Mouse (Mus musculus): ENCODE results near the gene Creg1.

GRCm38 (mm10) chr1:165728057-165728639, 35.4 kb upstream of the Creg1 start:
- no peak for TF ChIP-seq ZC3H11A (IDR thresholded peaks at IDR 0.05; ENCODE audit: borderline replicate concordance, low read depth, low read length)
- TF ChIP-seq HCFC1 (IDR thresholded peaks at IDR 0.05; ENCODE audit: borderline replicate concordance, insufficient read depth, low read length), result no peak
- TF ChIP-seq CHD2 (IDR thresholded peaks at IDR 0.05; ENCODE audit: low read depth, low read length), result no peak

All from ES-E14 (cell line).